Mouse (Mus musculus): Measurements from ENCODE around the gene B230217C12Rik. TPM values are rescaled to one million over a fixed set of nuclear protein-coding genes. Genes with fewer than 3 reads are reported as not detected.
A peak's percentile ranks its signal among the peaks of the same experiment; 100 is the strongest.

The B230217C12Rik gene
- polyA plus RNA-seq, 1 experiment from 2014 or later: 6.8 TPM

DNA sequence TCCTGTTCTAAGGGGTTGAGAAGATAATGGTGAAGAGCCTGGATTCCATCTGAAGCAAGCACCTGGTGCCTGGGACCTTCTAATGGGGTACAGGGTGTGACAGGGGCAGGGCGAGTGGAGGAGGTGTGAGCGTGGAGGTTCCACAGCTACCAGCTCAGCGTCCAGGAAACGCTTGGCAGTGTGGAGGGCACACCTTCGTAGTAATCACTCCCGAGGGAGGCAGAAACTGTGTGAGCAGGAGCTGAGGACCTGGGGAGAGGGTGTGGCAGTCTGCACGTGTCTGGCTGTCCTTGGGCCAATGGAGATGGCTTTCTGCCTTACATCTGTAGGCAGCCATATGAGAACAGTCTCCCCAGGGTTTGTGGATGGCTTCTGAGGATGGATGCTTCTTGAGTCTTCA, 27.5 kb upstream of the B230217C12Rik start:
- ATAC-seq (ENCODE audit: insufficient read depth): no peak
- Histone ChIP-seq H3K9ac (no peak overlapping the region), H3K36me3 (ENCODE audit: insufficient read depth) (peaks cover 84% of the 10 kb centered on the region), H3K4me1 (ENCODE audit: insufficient read depth) (peaks cover 67% of the 10 kb centered on the region), H3K27ac (ENCODE audit: low read depth) (peak overlapping the region; percentile 21; the same call in 1 of the 2 replicates), H3K4me2 (no peak overlapping the region), H3K4me3 (ENCODE audit: low read depth, low read length) (no peak overlapping the region), H3K9me3 (ENCODE audit: low read depth, low read length) (no peaks in the 10 kb centered on the region), H3K27me3 (ENCODE audit: insufficient read depth, low read length) (no peaks in the 10 kb centered on the region)
- DNase-seq: no peak
- TF ChIP-seq CTCF (IDR thresholded peaks at IDR 0.05; ENCODE audit: low read depth): no peak
- WGBS: 53% methylated on average over 7 of the region's 7 CpGs

DNA sequence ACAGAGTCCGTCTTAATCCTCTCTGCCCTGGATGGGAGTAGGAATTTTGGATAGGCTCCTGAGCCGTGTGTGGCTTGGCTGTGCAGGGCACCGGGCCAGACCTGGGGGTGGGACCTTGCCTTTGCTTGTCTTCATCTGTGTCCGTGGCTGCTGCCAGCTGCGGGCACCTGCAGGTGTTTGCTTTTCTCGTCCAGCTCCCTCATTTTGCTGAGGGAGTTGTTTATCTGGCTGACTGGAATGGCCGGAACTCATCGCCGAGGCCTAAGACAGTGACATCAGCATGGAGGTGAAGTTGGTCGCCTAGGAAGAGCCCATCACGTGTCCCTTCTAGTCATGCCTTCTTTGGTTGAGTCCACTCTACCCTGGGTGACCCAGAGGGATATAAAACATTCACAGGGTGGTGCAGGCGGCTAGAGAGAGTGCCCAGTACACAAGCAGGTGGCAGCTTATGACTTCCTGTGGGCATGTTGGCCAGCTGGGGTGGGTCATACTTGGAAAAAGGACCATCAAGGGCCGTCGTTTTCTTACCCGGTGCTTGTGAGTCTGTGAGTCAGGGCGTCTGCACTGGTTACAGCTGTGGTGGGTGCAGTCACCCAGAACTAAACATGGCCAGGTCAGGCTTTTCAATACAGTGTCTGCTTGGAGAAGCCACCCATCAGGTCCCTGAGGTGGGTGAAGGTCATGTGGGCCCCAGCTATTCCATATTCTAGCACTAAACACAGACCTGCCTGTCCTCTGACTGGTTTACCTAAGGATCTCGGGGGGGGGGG, 26.6 kb upstream of the B230217C12Rik start:
- no peak for TF ChIP-seq CTCF (IDR thresholded peaks at IDR 0.05; ENCODE audit: low read depth)
- DNase-seq: no peak
- Histone ChIP-seq H3K4me2 (no peak overlapping the region), H3K9ac (no peak overlapping the region), H3K36me3 (ENCODE audit: insufficient read depth) (peaks cover 78% of the 10 kb centered on the region), H3K27me3 (ENCODE audit: insufficient read depth, low read length) (no peaks in the 10 kb centered on the region), H3K4me3 (ENCODE audit: low read depth, low read length) (no peak overlapping the region), H3K4me1 (ENCODE audit: insufficient read depth) (peaks cover 67% of the 10 kb centered on the region), H3K9me3 (ENCODE audit: low read depth, low read length) (no peaks in the 10 kb centered on the region), H3K27ac (ENCODE audit: low read depth) (no peak overlapping the region; the same call in 1 of the 2 replicates)
- 62% methylated on average over 17 of the region's 17 CpGs for WGBS
- ATAC-seq (ENCODE audit: insufficient read depth): no peak

DNA sequence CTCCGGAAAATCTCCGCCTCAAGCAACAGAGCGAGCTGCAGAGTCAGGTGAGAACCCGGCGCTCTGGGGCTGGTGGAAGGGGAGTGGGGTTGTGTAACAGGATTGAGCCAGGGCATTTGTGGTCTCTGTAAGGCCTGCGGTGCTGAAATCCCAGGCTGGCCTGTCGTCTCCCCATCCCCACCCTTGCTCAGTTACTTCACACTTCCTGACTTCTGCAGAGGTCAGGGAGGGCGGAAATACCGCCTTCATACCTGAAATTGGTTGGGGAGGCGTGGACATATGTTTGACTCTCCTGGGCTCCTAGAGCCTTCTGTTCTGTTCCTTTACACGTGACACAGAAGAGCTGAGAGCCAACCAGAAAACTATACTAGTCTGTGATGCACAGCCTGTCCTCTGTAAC, 24.8 kb upstream of the B230217C12Rik start:
- peak overlapping the region; percentile 20; the same call in 1 of the 2 replicates for H3K27ac ChIP-seq (ENCODE audit: low read depth)
- no peaks in the 10 kb centered on the region for H3K9me3 ChIP-seq (ENCODE audit: low read depth, low read length)
- ATAC-seq (ENCODE audit: insufficient read depth) (no peak), DNase-seq (no peak)
- H3K36me3 ChIP-seq (ENCODE audit: insufficient read depth): peaks cover 69% of the 10 kb centered on the region
- no peak for TF ChIP-seq CTCF (IDR thresholded peaks at IDR 0.05; ENCODE audit: low read depth)
- no peaks in the 10 kb centered on the region for H3K27me3 ChIP-seq (ENCODE audit: insufficient read depth, low read length)
- H3K4me3 ChIP-seq (ENCODE audit: low read depth, low read length): no peak overlapping the region
- peaks cover 52% of the 10 kb centered on the region for H3K4me1 ChIP-seq (ENCODE audit: insufficient read depth)
- 68% methylated on average over 11 of the region's 11 CpGs for WGBS
- H3K4me2 ChIP-seq: no peak overlapping the region
- H3K9ac ChIP-seq: no peak overlapping the region

DNA sequence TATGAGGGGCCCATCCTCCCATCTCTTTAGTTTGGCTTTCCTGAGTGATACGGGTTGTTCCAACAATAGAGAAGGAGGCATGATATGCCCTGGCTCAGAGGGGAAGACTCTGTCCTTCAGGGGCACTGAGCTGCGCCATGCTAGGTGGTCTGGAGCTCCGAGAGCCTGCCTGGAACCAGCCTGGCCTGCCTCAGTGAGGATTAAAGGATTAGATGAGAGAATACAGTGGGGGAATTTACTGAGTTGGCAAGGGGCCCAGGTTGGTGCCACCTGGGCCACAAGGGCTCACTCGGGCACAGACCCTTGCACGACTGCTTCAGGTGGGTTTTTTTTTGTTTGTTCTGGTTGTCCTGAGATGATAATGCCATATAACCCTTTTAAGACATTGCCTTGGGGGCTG, 24.4 kb upstream of the B230217C12Rik start:
- no peak overlapping the region for H3K4me2 ChIP-seq
- WGBS: 73% methylated on average over 5 of the region's 5 CpGs
- ATAC-seq (ENCODE audit: insufficient read depth) (no peak), DNase-seq (no peak)
- no peak overlapping the region for H3K4me3 ChIP-seq (ENCODE audit: low read depth, low read length)
- no peak overlapping the region for H3K9ac ChIP-seq
- H3K9me3 ChIP-seq (ENCODE audit: low read depth, low read length): no peaks in the 10 kb centered on the region
- peak overlapping the region; percentile 20; the same call in 1 of the 2 replicates for H3K27ac ChIP-seq (ENCODE audit: low read depth)
- TF ChIP-seq CTCF (IDR thresholded peaks at IDR 0.05; ENCODE audit: low read depth): no peak
- peaks cover 53% of the 10 kb centered on the region for H3K4me1 ChIP-seq (ENCODE audit: insufficient read depth)
- H3K36me3 ChIP-seq (ENCODE audit: insufficient read depth): peaks cover 73% of the 10 kb centered on the region
- no peaks in the 10 kb centered on the region for H3K27me3 ChIP-seq (ENCODE audit: insufficient read depth, low read length)

DNA sequence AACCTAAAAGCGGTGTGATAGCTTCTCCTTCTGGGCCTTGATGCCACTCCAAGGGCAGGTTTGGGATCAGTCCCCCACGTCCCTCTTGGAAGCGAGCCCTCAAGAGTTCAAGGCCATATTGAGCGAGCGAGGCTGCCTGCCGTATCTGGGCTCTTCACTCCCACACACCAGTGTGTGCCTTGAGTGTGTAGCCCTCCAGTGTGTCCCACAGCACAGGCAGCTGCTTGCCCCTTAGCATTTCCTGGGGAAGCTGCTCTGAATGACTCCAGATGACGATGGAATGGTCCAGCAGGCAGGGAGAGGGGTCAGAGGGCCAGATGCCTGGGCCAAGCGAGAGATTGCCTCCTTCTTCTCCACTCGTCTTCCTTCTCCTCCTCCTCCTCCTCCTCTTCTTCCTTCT, 23.7 kb upstream of the B230217C12Rik start:
- 41% methylated on average over 9 of the region's 9 CpGs for WGBS
- ATAC-seq (ENCODE audit: insufficient read depth) (no peak), DNase-seq (no peak)
- no peak overlapping the region for H3K9ac ChIP-seq
- no peaks in the 10 kb centered on the region for H3K9me3 ChIP-seq (ENCODE audit: low read depth, low read length)
- H3K36me3 ChIP-seq (ENCODE audit: insufficient read depth): peaks cover 75% of the 10 kb centered on the region
- no peak for TF ChIP-seq CTCF (IDR thresholded peaks at IDR 0.05; ENCODE audit: low read depth)
- H3K27me3 ChIP-seq (ENCODE audit: insufficient read depth, low read length): no peaks in the 10 kb centered on the region
- H3K4me2 ChIP-seq: no peak overlapping the region
- H3K4me3 ChIP-seq (ENCODE audit: low read depth, low read length): no peak overlapping the region
- H3K4me1 ChIP-seq (ENCODE audit: insufficient read depth): peaks cover 46% of the 10 kb centered on the region
- peak overlapping the region; percentile 68; the same call in 1 of the 2 replicates for H3K27ac ChIP-seq (ENCODE audit: low read depth)

DNA sequence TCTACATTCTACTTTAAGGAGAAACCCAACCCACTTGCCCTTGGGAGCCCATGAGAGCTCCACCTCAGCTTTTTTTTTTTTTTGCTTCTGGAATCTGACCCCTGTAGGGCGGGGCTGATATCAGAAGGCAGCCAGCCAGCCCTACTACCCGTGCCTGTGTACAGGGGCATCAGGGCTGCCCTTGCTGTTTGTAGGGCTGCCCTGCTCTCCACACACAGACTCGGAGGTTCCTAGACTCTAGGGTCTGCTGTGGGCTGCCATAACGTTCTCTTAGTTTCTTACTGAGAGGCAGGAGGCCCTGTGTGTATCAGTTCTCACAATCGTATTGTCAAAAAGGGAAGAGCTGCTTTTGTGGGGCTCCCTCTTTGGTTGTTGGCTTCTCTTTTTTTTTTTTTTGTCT, 23.2 kb upstream of the B230217C12Rik start:
- Histone ChIP-seq H3K9ac (no peak overlapping the region), H3K4me1 (ENCODE audit: insufficient read depth) (peaks cover 42% of the 10 kb centered on the region), H3K27me3 (ENCODE audit: insufficient read depth, low read length) (no peaks in the 10 kb centered on the region), H3K27ac (ENCODE audit: low read depth) (peak overlapping the region; percentile 68), H3K9me3 (ENCODE audit: low read depth, low read length) (no peaks in the 10 kb centered on the region), H3K4me2 (no peak overlapping the region), H3K4me3 (ENCODE audit: low read depth, low read length) (no peak overlapping the region), H3K36me3 (ENCODE audit: insufficient read depth) (peaks cover 77% of the 10 kb centered on the region)
- WGBS: 35% methylated on average over 5 of the region's 5 CpGs
- DNase-seq: peak; percentile 35
- no peak for ATAC-seq (ENCODE audit: insufficient read depth)
- no peak for TF ChIP-seq CTCF (IDR thresholded peaks at IDR 0.05; ENCODE audit: low read depth)

DNA sequence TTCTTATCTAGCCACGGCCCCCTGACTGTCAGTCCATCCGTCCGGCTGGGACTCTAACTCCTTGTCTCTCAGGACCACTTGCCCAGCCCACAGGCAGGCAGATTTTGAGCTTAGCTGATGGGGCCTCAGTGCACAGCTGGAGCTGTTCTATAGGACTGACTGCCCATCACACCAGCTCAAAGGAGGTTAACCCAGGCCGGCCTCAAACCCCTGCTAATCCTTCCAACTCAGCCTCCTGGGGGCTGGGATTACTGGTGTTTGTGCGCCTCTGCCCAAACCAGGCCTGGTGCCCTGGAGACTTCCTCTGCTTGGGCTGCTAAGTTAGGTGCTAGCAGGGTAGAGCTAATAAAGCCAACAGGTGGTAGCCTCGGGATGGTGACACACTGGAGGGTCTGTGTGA, 22.6 kb upstream of the B230217C12Rik start:
- DNase-seq (no peak), ATAC-seq (ENCODE audit: insufficient read depth) (no peak)
- no peak overlapping the region for H3K4me2 ChIP-seq
- peaks cover 77% of the 10 kb centered on the region for H3K36me3 ChIP-seq (ENCODE audit: insufficient read depth)
- no peak overlapping the region for H3K4me3 ChIP-seq (ENCODE audit: low read depth, low read length)
- H3K27me3 ChIP-seq (ENCODE audit: insufficient read depth, low read length): no peaks in the 10 kb centered on the region
- TF ChIP-seq CTCF (IDR thresholded peaks at IDR 0.05; ENCODE audit: low read depth): no peak
- 44% methylated on average over 6 of the region's 6 CpGs for WGBS
- H3K9me3 ChIP-seq (ENCODE audit: low read depth, low read length): no peaks in the 10 kb centered on the region
- H3K4me1 ChIP-seq (ENCODE audit: insufficient read depth): peaks cover 37% of the 10 kb centered on the region
- H3K27ac ChIP-seq (ENCODE audit: low read depth): peak overlapping the region; percentile 68; the same call in 1 of the 2 replicates
- no peak overlapping the region for H3K9ac ChIP-seq

All from lung, embryonic 14.5 days (tissue).